Mouse (Mus musculus) neural tube, embryonic 13.5 days (tissue): ENCODE measurements around the gene Sumf1. TPM values are rescaled to one million over a fixed set of nuclear protein-coding genes. Genes with fewer than 3 reads are reported as not detected.

Experiments
- ATAC-seq: fragments of 200-750 bp; cut with Nextera tagmentation; 2 replicates; pipeline ENCODE4 v1.8.0; 2017; ENCODE audit warnings: low read depth, mild to moderate bottlenecking, moderate TSS enrichment, moderate library complexity
- H3K27ac ChIP-seq: fragments of 300-500 bp; sonication (generic); replicated peaks from 2 replicates; pipeline ENCODE4 v1.5.1; 2015; ENCODE audit warnings: moderate library complexity, mild to moderate bottlenecking, inconsistent platforms
- H3K27me3 ChIP-seq: fragments of 300-500 bp; sonication (generic); 2 replicates; pipeline ENCODE4 v1.6.1; 2015; ENCODE audit warnings: mild to moderate bottlenecking, inconsistent platforms
- H3K36me3 ChIP-seq: fragments of 300-500 bp; sonication (generic); 2 replicates; pipeline ENCODE4 v1.6.1; 2015; ENCODE audit warnings: mild to moderate bottlenecking, inconsistent platforms
- H3K4me1 ChIP-seq: fragments of 300-500 bp; sonication (generic); replicated peaks from 2 replicates; pipeline ENCODE4 v1.6.1; 2015; ENCODE audit warnings: inconsistent platforms
- H3K4me2 ChIP-seq: fragments of 300-500 bp; sonication (generic); 2 replicates; pipeline ENCODE4 v1.6.1; 2015; ENCODE audit warnings: inconsistent platforms, mild to moderate bottlenecking, moderate library complexity
- H3K4me3 ChIP-seq: fragments of 300-500 bp; sonication (generic); 2 replicates; pipeline ENCODE4 v1.5.1; 2015; ENCODE audit warnings: mild to moderate bottlenecking, inconsistent platforms
- H3K9ac ChIP-seq: fragments of 300-500 bp; sonication (generic); 2 replicates; pipeline ENCODE4 v1.6.1; 2015; ENCODE audit warnings: moderate library complexity, mild to moderate bottlenecking, inconsistent platforms
- H3K9me3 ChIP-seq: fragments of 300-500 bp; sonication (generic); 2 replicates; pipeline ENCODE4 v1.6.1; 2016; ENCODE audit warnings: inconsistent platforms
- WGBS: fragments of 180-500 bp; shearing (Covaris S2); methylation state at CpG from one replicate; pipeline ENCODE4 v1.1.7; 2015; 5-methylcytosine and 5-hydroxymethylcytosine counted together
- polyA plus RNA-seq: library from polyadenylated mRNA; unstranded; fragments of >200 nt; fragmentation: Nextera tagmentation; extraction: Ambion mirVana; gene quantifications from 2 replicates; pipeline ENCODE4 v1.2.1, GENCODE M21; 2015

Gene Sumf1
- polyA plus RNA-seq, 1 experiment from 2014 or later, result 11.2 TPM

DNA sequence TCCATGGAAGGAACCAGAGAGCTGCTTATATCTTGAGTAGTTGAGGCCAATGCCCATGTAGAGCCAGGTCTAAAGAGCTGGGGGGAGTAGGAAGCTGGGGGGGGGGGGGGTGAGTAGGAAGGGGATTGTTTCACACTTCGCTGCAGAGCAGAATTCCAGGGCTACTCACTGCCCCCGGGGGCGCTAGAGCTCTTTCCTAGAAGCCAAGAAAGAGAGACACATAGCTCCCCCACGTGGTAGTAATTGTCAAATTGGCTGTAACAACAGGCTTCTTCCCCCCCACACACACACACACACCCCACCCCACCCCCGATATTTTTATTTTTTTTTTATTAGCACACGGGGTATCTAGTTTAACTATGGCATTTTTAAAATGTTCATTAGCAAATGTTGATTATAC lies 119.8 kb downstream of the Sumf1 start:
- Histone ChIP-seq H3K4me2 (peak overlapping the region; percentile 57), H3K27ac (peak overlapping the region; percentile 88), H3K4me1 (peaks cover 3% of the 10 kb centered on the region; the same call in 1 of the 2 replicates), H3K9ac (peak overlapping the region; percentile 72), H3K9me3 (no peaks in the 10 kb centered on the region), H3K36me3 (0 out of 2 replicates have a peak, but pooled peaks cover 4% of the 10 kb centered on the region), H3K27me3 (no peaks in the 10 kb centered on the region), H3K4me3 (peak overlapping the region; percentile 48)
- 11% methylated on average over 6 of the region's 6 CpGs for WGBS
- no peak for ATAC-seq

- peak; percentile 98 for ATAC-seq
These were observed 120.4 kb downstream of the Sumf1 start, which contains the start of gene Setmar for GRCm38 (mm10) chr6:108064918-108065526. Setmar (plus strand) TSS chr6:108065045.

DNA sequence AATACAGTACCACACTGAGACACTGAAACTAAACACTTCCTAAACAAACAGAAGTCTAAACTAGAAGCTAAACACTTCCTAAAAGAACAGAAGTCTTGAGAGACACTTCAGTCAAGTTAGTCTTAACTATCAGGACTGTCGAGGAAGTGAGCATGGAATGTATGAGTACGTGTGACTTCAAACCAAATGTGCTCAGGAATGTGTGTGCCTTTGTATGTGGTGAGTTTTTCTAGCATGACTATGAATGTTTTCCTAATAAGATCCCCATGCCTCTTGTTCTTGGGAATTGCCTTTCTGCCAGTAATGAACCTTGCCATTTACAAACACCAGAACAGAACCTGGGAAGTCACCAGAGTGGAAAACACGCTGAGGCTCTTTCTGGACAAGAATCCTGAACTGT lies 124.3 kb downstream of the Sumf1 start:
- Histone ChIP-seq H3K9me3 (no peaks in the 10 kb centered on the region), H3K4me3 (no peak overlapping the region), H3K9ac (no peak overlapping the region), H3K4me2 (no peak overlapping the region), H3K27me3 (no peaks in the 10 kb centered on the region), H3K27ac (no peak overlapping the region), H3K4me1 (peaks cover 3% of the 10 kb centered on the region; the same call in 1 of the 2 replicates), H3K36me3 (no peaks in the 10 kb centered on the region)
- WGBS, result 81% methylated on average over 3 of the region's 3 CpGs
- no peak for ATAC-seq

More at GRCm38 (mm10) chr6:108064918-108065526, 120.4 kb downstream of the Sumf1 start, which contains the start of gene Setmar:
- Histone ChIP-seq H3K27me3 (no peaks in the 10 kb centered on the region), H3K27ac (peak within 1 kb of the TSS; percentile 88), H3K4me2 (peak within 1 kb of the TSS; percentile 57), H3K4me1 (peaks cover 3% of the 10 kb centered on the region; the same call in 1 of the 2 replicates), H3K36me3 (0 out of 2 replicates have a peak, but pooled peaks cover under 1% of the 10 kb centered on the region), H3K9me3 (no peaks in the 10 kb centered on the region), H3K9ac (peak within 1 kb of the TSS; percentile 72), H3K4me3 (peak within 1 kb of the TSS; percentile 48)
- under 1% methylated on average over 24 of the region's 24 CpGs for WGBS

DNA sequence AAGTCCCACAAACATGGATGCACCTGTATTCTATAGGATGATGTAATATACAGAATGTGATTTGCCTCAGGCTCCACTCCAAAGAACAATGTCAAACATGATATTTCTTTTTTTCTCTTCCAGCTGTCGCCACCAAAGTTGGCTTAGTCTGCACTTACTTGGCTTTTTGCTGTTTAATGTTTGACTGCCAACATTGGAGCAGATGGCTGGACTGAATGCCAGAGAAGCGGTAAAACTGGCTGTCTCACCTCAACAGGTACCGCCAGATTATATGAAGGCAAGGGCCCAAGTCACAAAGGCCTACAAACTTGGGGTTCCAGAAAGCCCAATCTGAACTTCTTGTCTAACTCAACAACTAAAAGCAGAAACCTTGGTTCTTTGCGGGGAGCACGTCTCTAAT lies 127.3 kb downstream of the Sumf1 start:
- no peaks in the 10 kb centered on the region for H3K36me3 ChIP-seq
- H3K4me1 ChIP-seq, result no peaks in the 10 kb centered on the region; the same call in 1 of the 2 replicates
- no peak overlapping the region for H3K9ac ChIP-seq
- no peak overlapping the region for H3K27ac ChIP-seq
- no peaks in the 10 kb centered on the region for H3K27me3 ChIP-seq
- WGBS, result 90% methylated on average over 5 of the region's 5 CpGs
- H3K4me3 ChIP-seq, result no peak overlapping the region
- no peak for ATAC-seq
- no peak overlapping the region for H3K4me2 ChIP-seq
- H3K9me3 ChIP-seq, result no peaks in the 10 kb centered on the region

DNA sequence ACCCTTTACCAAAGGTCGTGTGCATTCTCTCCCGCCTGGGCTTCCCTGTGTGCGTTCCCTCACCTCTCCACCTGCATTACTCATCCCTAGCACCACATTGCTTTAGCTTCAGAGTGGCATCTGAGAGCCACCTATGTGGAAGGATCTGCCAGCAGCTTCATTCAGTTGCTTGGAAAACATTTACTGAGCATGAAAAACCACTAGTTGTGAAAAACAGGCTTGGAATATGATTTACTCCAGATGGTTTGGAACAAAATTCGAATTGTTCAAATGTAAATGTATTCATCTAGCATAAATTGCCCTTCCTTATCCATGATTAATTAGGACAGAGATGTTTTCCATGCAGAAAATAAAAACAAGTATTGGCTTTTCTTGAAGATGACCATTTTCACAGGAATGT lies 128.0 kb downstream of the Sumf1 start:
- no peaks in the 10 kb centered on the region; the same call in 1 of the 2 replicates for H3K4me1 ChIP-seq
- no peaks in the 10 kb centered on the region for H3K27me3 ChIP-seq
- no peaks in the 10 kb centered on the region for H3K9me3 ChIP-seq
- WGBS, result 61% methylated on average over 4 of the region's 4 CpGs
- H3K4me2 ChIP-seq, result no peak overlapping the region
- ATAC-seq, result no peak
- H3K36me3 ChIP-seq, result no peaks in the 10 kb centered on the region
- no peak overlapping the region for H3K9ac ChIP-seq
- H3K4me3 ChIP-seq, result no peak overlapping the region
- H3K27ac ChIP-seq, result no peak overlapping the region

Other genes starting within 250 kb of the Sumf1 start
- gene Setmar, start 120.5 kb downstream of the Sumf1 start, polyA plus RNA-seq, result 7.3 and 8.7 TPM in 2 replicates
- 4.2 and 4.6 TPM in 2 replicates for gene Itpr1, start 27.5 kb upstream of the Sumf1 start, polyA plus RNA-seq